Mouse (Mus musculus) liver, embryonic 12.5 days (tissue): ENCODE measurements around the gene Nfyb. TPM values are rescaled to one million over a fixed set of nuclear protein-coding genes. Genes with fewer than 3 reads are reported as not detected.

Source experiments
- ATAC-seq: fragments of 200-750 bp; cut with Nextera tagmentation; 2 replicates; pipeline ENCODE4 v1.8.0; 2017; ENCODE audit warnings: moderate number of reproducible peaks, mild to moderate bottlenecking, moderate library complexity
- H3K27ac ChIP-seq: fragments of 300-500 bp; sonication (generic); 2 replicates; pipeline ENCODE4 v1.5.1; 2016; ENCODE audit warnings: mild to moderate bottlenecking
- H3K27me3 ChIP-seq: fragments of 300-500 bp; sonication (generic); replicated peaks from 2 replicates; pipeline ENCODE4 v1.6.1; 2016; ENCODE audit warnings: mild to moderate bottlenecking, moderate library complexity
- H3K36me3 ChIP-seq: fragments of 300-500 bp; sonication (generic); 2 replicates; pipeline ENCODE4 v1.6.1; 2016; ENCODE audit warnings: mild to moderate bottlenecking, moderate library complexity
- H3K4me1 ChIP-seq: fragments of 300-500 bp; sonication (generic); 2 replicates; pipeline ENCODE4 v1.6.1; 2016
- H3K4me2 ChIP-seq: fragments of 300-500 bp; sonication (generic); 2 replicates; pipeline ENCODE4 v1.6.1; 2016; ENCODE audit warnings: mild to moderate bottlenecking, moderate library complexity
- H3K4me3 ChIP-seq: fragments of 300-500 bp; sonication (generic); 2 replicates; pipeline ENCODE4 v1.5.1; 2016; ENCODE audit warnings: mild to moderate bottlenecking, moderate library complexity
- H3K9ac ChIP-seq: fragments of 300-500 bp; sonication (generic); 2 replicates; pipeline ENCODE4 v1.6.1; 2016; ENCODE audit warnings: mild to moderate bottlenecking, moderate library complexity
- H3K9me3 ChIP-seq: fragments of 300-500 bp; sonication (generic); replicated peaks from 2 replicates; pipeline ENCODE4 v1.6.1; 2016; ENCODE audit warnings: mild to moderate bottlenecking, moderate library complexity
- WGBS: fragments of 180-500 bp; shearing (Covaris S2); methylation state at CpG from one replicate; pipeline ENCODE4 v1.1.7; 2016; ENCODE audit not compliant: insufficient replicate concordance; 5-methylcytosine and 5-hydroxymethylcytosine counted together
- polyA plus RNA-seq: library from polyadenylated mRNA; unstranded; fragments of >200 nt; fragmentation: Nextera tagmentation; extraction: Ambion mirVana; gene quantifications from 2 replicates; pipeline ENCODE4 v1.2.1, GENCODE M21; 2016

The Nfyb gene
- polyA plus RNA-seq, 1 experiment from 2014 or later, result 39.4 TPM

DNA sequence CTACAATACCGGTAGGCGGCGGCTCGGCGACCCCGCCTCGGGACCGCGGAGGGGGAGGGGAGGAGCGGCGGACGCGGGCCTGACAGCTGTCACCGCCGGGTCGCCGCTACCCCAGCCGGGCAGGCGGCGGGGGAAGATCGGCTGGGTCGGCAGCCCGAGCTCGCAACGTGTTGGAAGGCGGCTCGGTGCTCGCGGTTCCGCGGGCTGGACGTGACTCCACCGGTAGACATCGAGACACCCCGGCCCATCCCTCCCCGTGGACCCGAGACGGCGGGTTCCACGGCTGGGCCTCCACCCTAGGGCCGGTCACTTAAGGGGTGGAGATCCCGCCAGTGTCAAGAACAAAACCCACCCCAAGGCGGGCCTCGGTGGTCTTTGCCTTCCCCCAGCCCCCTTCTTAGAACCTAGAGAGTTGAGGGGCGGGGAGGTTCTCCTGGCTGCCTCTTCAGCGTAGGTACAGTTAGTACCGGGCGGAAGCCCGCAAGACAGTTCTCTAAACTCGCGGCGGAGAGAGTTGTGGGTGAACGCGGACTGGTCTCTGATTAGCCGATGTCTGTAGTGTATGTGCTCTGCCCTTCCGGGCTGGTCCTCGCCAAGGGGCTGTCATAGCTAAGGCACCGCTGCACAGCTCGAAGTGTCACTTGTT, 64.5 kb downstream of the Nfyb start:
- under 1% methylated on average over 57 of the region's 59 CpGs for WGBS
- Histone ChIP-seq H3K9ac (peak overlapping the region; percentile 87), H3K9me3 (no peaks in the 10 kb centered on the region), H3K4me3 (peak overlapping the region; percentile 97), H3K27ac (peak overlapping the region; percentile 82), H3K36me3 (peaks cover 17% of the 10 kb centered on the region), H3K4me2 (peak overlapping the region; percentile 96), H3K27me3 (no peaks in the 10 kb centered on the region), H3K4me1 (peaks cover 40% of the 10 kb centered on the region)
- peak; percentile 67 for ATAC-seq

DNA sequence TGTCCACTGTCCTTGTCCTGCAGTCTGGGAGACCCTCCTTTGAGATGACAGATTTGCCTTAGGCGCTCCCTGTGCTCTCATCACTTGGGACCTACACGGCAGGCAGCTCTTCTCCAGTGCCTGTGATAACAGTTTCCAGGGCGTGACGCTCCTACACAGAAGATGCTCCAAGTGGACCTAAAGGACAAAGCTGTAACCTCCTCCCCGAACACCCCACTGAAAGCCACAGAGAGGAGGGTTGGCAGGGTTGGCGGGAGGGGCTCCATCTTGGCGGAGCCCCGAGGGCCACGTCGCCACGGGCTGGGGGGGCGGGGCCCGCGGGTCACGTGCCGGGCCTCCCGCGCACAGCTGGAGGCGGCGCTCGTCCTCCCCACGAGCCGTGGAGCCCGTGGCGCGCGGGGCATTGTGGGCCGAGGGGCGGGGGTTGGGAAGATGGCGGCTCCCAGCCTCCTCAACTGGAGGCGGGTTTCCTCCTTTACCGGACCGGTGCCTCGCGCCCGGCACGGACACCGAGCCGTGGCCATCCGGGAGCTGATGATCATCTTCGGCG, 65.2 kb downstream of the Nfyb start:
- peak overlapping the region; percentile 87 for H3K9ac ChIP-seq
- no peaks in the 10 kb centered on the region for H3K9me3 ChIP-seq
- peak overlapping the region; percentile 96 for H3K4me2 ChIP-seq
- H3K27ac ChIP-seq, result peak overlapping the region; percentile 82
- peaks cover 13% of the 10 kb centered on the region for H3K36me3 ChIP-seq
- WGBS, result 2% methylated on average over 37 of the region's 42 CpGs
- ATAC-seq, result peak; percentile 92
- H3K4me1 ChIP-seq, result peaks cover 40% of the 10 kb centered on the region
- H3K27me3 ChIP-seq, result no peaks in the 10 kb centered on the region
- peak overlapping the region; percentile 97 for H3K4me3 ChIP-seq

Other genes with a start within 250 kb of the Nfyb start
- gene 1190007I07Rik, start 140.9 kb downstream of the Nfyb start, polyA plus RNA-seq, result 55.1 and 58.8 TPM in 2 replicates
- 74.1 and 79.9 TPM in 2 replicates for gene Tdg, start 134.3 kb downstream of the Nfyb start, polyA plus RNA-seq
- gene Glt8d2, start 73.5 kb downstream of the Nfyb start, polyA plus RNA-seq, result 0.44 and 0.74 TPM in 2 replicates
- gene Hcfc2, start 68.0 kb downstream of the Nfyb start, polyA plus RNA-seq, result 18.1 and 20.2 TPM in 2 replicates
- gene Txnrd1, start 69.8 kb upstream of the Nfyb start, polyA plus RNA-seq, result 106 and 108 TPM in 2 replicates
- gene Eid3, start 102.5 kb upstream of the Nfyb start, polyA plus RNA-seq, result 0.19 and 0.39 TPM in 2 replicates
- gene Chst11, start 221.4 kb upstream of the Nfyb start, polyA plus RNA-seq, result 1.9 TPM in 2 replicates